Mouse (Mus musculus) left cerebral cortex, postnatal 25 days (tissue): ENCODE results near the gene Sppl3. TPM values are rescaled to one million over a fixed set of nuclear protein-coding genes. Genes with fewer than 3 reads are reported as not detected.

ENCODE experiments used
- DNase-seq, 2 experiments: peaks; one replicate each; pipeline ENCODE4 v3.0.0; 2022; ENCODE audit warnings: low spot score in 2 of 2, mixed read lengths in 1 of 2
- intact Hi-C: fragments of 180-260 bp; cut with DNase I; formaldehyde crosslinking; loops from one replicate; pipeline ENCODE4 v1.15.1; 2025
- total RNA-seq, 2 experiments: library from RNA; stranded (reverse); gene quantifications; 2 replicates each; pipeline ENCODE4 v1.2.3; 2021

Gene Sppl3
- total RNA-seq, 2 experiments from 2014 or later = 91.9 to 92.5 TPM

DNA sequence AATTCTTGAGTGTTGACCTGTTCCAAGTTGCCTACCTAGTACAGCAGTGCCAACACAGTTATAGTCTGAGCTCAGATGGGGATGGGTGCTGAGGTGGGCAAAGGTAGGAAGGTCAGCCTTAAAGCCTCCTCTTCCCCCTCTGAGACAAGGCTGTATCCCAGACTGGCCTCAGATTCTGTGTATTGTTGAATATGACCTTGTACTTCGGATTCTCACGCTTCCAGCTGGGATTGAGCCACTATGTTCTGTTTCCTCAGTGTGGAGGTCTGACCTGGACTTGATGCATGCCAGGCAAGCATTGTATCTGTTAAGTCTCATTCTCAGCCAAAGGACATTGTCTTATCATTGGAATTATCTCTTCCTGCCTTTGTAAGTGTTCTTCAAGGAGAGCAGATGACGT lies 16.2 kb downstream of the Sppl3 start:
- intact Hi-C loops = no loop called here
- DNase-seq = no peak

GRCm38 (mm10) chr5:115028920-115029319 lies 18.0 kb downstream of the Sppl3 start:
- intact Hi-C loops = no loop called here
- no peak for DNase-seq

DNA sequence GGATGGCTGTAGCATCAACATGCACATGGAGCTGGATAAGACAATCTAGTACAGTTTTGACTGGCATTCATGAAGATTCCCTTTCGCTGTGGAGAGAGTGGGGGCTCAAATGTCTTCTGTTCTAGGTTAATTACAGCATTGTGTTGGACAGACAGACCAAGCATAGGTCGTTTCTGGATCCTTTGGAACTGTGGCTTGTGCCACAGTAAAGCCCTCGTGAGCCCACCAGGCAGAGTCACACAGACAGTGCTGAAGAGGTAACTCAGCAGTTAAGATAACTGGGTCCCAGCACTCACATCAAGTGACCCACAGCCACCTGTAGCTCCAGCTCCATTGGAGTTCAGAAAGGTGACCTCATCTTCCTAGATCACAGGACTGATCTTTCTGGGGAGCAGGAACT lies 18.6 kb downstream of the Sppl3 start:
- intact Hi-C loops = no loop called here
- DNase-seq = no peak

DNA sequence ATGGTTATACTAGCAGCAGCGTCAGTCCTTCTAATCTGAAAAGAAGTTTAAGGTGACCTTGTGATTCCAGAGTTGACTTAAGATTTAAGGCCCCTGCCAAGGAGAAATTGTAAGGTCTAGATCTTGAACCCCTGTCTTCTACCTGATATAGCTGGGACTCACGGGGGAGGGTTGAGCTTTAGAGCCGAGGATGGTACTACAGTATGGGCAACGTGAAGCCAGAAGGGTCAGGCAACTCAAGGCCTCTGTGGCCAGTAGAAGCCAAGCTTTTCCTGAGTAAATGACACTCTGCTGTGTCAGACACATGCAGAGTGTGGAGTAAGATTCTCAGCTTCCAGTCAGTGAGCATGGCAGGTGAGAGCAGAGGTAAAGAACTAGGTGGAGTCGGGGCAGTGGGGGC lies 20.6 kb downstream of the Sppl3 start:
- intact Hi-C loops = no loop called here
- DNase-seq = no peak

- no peak for DNase-seq
- intact Hi-C loops = no loop called here
Observed at GRCm38 (mm10) chr5:115032620-115033019, 21.7 kb downstream of the Sppl3 start.

- intact Hi-C loops = no loop called here
- DNase-seq = no peak
Observed at GRCm38 (mm10) chr5:115035217-115035616, 24.3 kb downstream of the Sppl3 start.

DNA sequence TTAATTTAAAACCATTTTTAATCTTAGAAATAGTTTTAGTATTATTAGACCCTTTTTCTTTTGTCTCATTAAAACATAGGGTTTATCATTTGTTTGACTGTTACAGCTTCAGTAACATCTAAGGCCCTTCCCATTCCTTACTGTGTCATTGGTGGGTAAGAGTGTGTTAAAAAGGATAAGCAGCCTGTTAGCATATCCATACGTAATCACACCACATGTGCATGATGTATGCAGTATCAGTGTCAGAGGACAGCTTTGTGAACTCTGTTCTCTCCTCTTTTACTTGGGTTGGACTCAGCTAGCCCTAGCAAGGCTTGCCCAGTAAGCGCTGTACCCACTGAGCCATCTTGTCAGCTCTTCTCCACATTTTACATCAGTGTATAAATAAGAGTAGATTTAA lies 26.2 kb downstream of the Sppl3 start:
- DNase-seq = no peak
- intact Hi-C loops = no loop called here

DNA sequence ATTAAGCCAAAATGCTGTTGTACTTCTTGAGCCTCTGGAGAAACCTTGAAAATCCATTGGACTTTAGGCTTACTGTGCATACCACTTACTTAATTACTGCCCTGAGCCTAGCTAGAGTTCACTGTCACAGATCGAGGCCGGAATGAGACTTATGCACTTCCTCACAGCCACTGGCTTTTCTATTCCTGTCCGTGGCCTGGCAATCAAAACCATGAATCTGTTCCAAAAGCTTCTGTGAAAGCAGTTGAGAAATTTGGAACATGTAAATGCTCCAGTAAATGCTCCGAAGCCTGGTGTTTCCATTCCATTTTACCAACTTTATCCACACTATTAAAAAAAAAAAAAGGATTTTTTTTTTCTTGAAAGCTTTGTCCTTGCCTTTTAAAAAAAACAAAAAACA lies 29.8 kb downstream of the Sppl3 start:
- intact Hi-C loops = no loop called here
- peak in 1 of 2 experiments; percentile 31 for DNase-seq

GRCm38 (mm10) chr5:115043626-115044025 lies 32.7 kb downstream of the Sppl3 start:
- intact Hi-C loops = no loop called here
- no peak for DNase-seq

DNA sequence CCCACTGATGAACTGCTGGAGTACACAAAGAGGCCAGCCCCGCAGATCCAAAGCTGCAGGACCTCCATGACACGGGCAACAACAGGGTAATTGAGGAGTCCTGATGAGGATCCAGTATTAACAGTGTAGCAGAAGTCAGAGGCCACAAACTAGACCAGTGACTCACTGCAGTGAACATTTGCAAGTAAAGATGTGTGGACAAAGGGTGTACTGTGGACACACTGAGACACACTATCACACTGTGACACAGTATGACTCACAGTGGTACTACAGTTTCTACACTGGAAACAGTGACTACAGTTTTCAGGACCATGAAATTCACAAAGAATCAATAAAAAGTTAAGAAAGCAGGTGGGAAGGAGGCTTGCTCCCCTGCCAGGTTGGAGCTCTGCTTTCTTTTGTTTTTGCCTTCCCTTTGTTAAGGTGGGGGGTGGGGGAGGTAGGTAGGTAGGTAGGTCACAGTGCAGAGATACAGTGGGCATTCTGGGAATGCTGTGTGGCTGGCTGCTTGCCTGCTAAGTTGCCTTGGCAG lies 34.3 kb downstream of the Sppl3 start:
- intact Hi-C loops = no loop called here
- DNase-seq = no peak

- no peak for DNase-seq
- intact Hi-C loops = no loop called here
Observed at GRCm38 (mm10) chr5:115049692-115050091, 38.8 kb downstream of the Sppl3 start.

GRCm38 (mm10) chr5:115050776-115051175 lies 39.8 kb downstream of the Sppl3 start:
- no peak for DNase-seq
- intact Hi-C loops = no loop called here

DNA sequence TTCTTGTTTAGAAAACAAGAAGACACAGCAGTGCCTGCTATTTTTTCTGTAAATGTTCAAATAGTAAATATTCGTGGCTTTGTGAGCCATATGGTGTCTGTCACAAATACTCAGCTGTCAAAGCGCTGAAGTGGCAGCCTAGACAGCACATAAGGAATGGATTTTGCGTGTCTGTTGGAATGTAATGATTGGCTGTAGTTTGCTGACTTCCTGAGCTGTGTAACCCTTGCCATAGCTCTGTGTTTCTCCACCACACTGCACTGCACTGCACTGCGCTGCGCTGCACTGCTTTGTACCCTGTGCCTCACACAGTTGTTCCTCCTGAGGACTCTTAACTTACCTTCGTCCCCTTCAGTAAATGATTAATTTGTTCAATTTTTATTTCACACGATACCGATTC lies 41.6 kb downstream of the Sppl3 start:
- no peak for DNase-seq
- intact Hi-C loops = no loop called here

DNA sequence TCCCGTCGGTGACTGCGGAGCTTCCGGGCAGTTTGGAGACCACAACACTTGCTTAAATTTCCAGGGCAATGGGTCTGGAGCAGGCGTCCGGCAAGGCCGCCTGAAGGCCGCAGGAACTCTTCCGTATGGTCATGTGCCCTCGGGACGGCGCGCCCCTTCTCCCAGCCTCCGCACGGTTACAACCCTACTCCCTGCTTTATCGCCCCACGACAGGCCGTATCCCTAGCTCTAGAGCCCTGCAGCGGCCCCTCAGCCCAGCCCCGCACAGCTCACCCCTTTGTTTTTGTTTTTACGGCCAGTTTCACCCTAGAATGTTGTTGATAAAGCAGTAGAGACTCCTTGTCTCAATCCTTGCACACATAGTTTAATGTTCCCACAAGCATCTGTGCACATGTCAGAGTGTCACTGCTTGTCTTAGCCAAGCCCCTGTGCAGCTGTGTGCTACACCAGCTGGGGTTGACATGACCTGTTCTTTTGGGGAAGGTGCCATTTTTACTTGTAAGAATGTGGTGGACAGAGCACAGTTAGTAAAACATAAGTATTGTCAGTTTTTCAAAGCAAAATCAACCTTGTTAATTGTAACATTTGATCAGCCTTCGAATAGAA lies 43.0 kb downstream of the Sppl3 start:
- intact Hi-C loops = no loop called here

DNA sequence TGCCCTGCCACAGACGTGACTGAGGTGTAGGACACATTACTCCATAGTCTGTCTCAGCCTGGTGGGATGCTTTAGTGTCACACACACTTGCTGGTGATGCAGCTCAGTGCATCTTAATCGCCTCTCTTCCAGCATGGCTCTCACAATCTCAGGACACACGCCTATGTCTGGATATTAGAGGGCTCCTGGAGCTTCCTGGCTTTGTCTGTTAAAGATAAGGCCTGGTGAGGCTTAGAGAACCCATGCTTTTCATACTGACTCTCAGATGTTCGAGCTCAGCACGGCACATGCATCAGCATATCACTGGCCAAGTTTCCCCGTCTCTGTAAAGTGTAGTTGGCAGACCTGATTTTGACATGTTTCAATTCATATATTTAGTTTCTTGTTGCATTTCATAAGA lies 44.5 kb downstream of the Sppl3 start:
- no peak for DNase-seq
- intact Hi-C loops = no loop called here

More for the DNA sequence above, 43.0 kb downstream of the Sppl3 start:
- no peak for DNase-seq

DNA sequence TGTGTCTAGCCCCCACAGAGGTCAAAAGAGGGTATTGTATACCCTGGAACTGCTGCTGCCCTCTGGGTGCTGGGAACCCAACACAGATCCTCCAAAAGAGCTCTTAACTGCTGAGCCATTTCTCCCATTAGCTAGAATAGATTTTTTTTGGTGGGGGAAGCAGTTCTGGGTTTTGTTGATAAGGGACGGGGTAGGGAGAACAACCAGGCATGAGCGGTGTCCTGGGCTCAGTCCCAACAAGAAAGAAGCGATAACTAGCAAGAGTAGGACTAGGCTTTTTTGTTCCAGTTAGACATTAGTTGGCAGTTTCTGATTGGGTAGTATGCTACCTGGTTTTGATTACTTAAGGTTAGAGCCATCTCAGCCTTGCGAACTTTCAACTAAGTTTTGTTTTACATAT lies 46.2 kb downstream of the Sppl3 start:
- intact Hi-C loops = no loop called here
- no peak for DNase-seq

GRCm38 (mm10) chr5:115058584-115059297 lies 47.8 kb downstream of the Sppl3 start:
- intact Hi-C loops = no loop called here

DNA sequence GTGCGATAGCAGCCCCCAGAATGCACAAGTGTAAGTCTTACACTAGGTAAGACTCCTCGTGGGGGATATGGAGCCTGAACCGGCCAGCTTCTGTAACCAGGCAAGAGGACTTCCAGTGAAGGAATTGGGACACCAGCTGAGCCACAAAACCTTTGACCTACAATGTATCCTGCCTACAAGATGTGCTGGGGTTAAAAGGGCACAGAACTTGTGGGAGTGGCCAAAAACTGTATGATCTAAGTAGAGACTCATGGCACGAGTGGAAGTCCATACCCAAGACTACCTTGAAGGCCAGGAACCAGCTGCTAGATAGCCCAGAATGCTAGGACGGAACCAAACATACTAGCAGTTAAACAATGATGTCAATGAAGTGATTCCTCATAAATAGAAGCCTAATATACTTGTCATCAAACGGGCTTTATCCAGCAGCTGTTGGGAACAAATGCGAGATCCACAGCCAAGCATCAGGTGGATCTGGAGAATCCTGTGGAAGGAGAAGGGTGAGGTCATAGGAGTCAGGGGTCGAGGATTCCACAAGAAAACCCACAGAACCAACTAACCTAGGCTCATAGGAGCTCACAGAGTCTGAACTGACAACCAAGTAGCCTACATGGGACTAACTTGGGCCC lies 49.2 kb downstream of the Sppl3 start:
- DNase-seq = no peak
- intact Hi-C loops = no loop called here

More at GRCm38 (mm10) chr5:115058584-115059297, 47.8 kb downstream of the Sppl3 start:
- DNase-seq = no peak

GRCm38 (mm10) chr5:115060977-115061376 lies 50.0 kb downstream of the Sppl3 start:
- DNase-seq = no peak
- intact Hi-C loops = no loop called here

DNA sequence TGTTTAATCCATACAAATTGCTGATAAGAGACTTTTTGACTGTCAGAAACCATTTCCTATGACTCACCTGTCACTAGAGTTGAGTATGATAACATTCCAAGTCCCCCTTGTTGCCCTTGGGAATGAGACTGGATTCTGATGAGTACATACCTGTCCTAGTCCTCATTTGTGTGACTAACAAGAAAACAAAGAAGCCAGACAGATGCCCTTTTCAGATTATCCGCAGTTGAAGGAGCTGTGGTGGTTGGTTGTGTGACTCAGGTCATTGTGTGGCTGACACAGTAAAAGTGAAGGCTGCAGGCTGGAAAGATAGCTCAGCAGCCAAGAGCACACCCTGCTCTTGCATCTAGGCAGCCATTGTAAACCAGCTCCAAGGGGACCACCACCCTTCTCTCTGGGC lies 51.6 kb downstream of the Sppl3 start:
- no peak for DNase-seq
- intact Hi-C loops = no loop called here

DNA sequence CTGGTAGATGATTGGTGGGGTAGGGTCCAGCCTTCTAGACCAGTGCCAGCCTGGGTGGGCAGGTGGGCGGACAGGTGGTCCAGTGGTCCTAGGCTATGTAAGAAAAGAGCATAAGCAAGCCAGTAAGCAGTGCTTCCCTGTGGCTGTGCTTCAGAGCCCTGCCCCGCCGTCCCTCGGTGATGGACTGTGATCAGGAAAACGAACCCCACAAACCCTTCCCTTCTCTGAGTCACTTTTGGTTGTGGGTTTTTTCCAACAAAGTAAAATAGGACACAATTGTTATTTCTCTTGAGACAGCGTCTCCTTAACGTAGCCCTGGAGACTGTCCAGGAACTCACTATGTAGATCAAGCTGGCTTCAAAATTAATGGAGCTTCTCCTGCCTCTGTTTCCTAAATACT lies 52.5 kb downstream of the Sppl3 start:
- intact Hi-C loops = no loop called here
- DNase-seq = no peak
